Mouse (Mus musculus) mammary gland, adult 2 months (tissue): Measurements from ENCODE around the gene Clk4. TPM values are rescaled to one million over a fixed set of nuclear protein-coding genes. Genes with fewer than 3 reads are reported as not detected.

ENCODE experiments used
- polyA plus RNA-seq: library from polyadenylated mRNA; depleted of rRNA; stranded (reverse); fragments of >200 nt; gene quantifications from 2 replicates; pipeline ENCODE4 v1.2.3, GENCODE M21; 2012; ENCODE audit warnings: low replicate concordance; rRNA removed

Gene Clk4
- polyA plus RNA-seq = 18.9 and 43.0 TPM in 2 replicates

DNA sequence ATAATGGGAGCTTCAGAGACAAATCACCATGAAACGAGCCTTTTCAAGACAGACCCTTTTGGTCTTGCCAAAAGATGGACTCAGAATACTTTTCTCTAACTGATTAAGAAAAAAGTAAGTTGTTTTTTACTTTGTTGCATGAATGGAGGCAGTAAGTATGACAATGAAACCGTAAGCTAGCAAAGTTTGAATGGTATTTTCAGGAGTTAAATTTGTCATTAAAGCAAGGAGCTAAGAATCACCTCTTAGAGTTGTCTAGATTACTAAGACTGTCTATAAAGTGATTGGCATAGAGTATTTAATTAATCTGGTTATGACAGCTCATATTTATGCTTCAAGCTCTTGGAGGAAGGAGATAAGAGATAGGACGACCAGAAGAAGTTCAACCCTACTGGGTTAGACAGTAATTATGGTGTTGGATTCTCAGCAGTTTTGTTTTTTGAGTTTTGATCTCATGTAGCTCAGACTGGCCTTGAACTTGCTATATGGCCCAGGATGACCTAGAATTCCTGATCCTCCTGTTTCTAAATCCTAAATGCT, at the start of gene Clk4:
TSS of gene Clk4 (plus strand) at position 51 of the 540 bp plus-strand sequence.

DNA sequence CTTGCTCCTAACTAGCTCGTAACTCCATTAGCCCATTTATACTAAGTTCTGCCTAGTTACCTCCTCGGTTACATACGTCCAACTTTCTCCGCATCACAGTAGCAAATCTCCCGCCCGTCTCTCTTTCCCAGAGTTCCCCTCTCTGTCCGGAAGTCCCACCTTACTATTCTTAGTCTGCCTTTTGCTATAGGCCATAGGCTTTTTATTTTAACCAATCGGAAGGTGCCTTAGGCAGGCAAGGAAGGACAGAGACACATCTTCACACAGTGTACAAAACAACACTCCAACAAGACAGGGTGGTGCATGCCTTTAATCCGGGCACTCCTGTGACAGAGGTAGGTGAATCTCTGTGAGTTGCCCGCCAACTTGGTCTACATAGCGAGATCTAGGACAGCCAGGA, 41.2 kb upstream of the Clk4 start, which contains the start of gene Gm12569:
TSS of gene Gm12569 (plus strand) at position 166 of the 400 bp plus-strand sequence.

DNA sequence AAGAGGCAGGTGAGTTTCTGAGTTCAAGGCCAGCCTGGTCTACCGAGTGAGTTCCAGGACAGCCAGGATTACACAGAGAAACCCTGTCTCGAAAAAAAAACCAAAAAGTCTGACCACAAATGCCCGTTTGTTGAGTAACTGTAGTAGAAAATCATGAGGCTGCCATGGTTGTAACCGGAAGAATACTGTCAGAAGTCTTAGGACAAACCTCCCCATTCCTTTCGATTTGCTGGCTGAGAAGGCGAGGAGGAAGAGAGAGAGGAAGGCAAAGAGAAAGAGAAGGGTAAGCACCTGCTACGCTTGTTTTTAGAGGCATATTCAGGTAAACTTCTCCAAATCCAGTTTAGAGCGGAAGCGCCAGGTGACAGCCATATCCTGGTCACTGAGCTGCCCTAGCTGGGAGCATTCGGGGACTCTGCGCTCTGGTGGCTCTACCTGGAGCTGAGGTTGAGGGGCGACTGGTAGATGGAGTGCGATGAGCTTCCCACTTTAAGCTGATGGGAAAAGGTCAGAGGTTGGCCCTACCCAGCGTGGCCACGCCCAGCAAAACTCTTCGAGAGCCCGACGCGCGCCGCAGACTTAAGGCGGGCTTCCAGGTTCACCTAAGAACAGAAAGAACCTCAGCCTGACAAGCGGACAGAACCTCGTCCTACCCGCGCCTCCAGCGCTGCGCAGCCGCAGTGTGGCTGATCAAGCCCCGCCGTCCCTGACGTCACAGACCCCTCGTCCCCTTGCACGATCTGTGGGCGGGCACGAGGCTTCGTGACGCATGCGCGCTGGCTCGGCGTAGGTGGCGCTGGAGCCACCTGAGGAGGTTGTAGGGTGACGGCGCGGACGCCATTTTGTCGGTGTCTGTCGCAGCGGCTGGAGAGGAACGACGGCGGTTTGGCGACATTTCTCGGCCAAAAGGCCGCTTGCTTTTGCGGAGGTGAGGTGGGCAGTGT, 1.1 kb downstream of the Clk4 start, which contains the start of gene BC049762:
TSS of gene BC049762 (minus strand) at position 705 of the 944 bp plus-strand sequence.

DNA sequence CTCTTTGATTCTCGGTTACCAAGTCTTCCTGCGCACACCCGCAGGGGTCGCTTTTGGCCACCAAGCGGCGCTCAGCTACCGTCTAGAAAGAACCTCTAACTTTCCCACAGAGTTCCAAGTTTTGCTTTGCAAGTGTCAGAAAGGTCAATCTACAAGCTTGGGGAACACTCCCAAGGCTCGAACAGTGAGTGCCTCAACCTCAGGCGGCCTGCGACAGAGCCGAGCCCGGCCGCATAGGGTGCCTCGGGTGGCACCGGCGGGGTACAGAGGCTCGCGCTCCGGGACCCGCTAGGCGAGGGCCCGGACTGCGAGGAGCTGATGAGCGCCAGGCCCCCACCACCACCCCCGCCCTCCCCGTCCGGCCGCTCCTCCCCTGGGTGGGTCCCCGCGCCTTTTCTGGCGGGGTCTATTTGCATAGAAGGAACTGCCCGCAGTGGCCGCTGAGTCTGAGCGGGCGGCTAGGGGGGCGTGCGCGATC, 28.1 kb downstream of the Clk4 start, which contains the start of gene Col23a1:
TSS of gene Col23a1 (plus strand) at position 357 of the 478 bp plus-strand sequence.

Other genes starting within 250 kb of the Clk4 start
- not detected in 2 replicates for gene Olfr54, start 247.5 kb upstream of the Clk4 start, polyA plus RNA-seq
- not detected in 2 replicates for gene Olfr1375, start 213.6 kb upstream of the Clk4 start, polyA plus RNA-seq
- 1.1 and 1.5 TPM in 2 replicates for gene Zfp354a, start 202.5 kb upstream of the Clk4 start, polyA plus RNA-seq
- not detected in 2 replicates for gene Gm12569, start 41.3 kb upstream of the Clk4 start, polyA plus RNA-seq
- 0.59 and 0.95 TPM in 2 replicates for gene BC049762, start 1.3 kb downstream of the Clk4 start, polyA plus RNA-seq
- gene Col23a1, start 28.2 kb downstream of the Clk4 start, polyA plus RNA-seq = 1.5 and 2.8 TPM in 2 replicates